14 mouse cellular contexts compared by ENCODE assay signal in the genomic region with DNA sequence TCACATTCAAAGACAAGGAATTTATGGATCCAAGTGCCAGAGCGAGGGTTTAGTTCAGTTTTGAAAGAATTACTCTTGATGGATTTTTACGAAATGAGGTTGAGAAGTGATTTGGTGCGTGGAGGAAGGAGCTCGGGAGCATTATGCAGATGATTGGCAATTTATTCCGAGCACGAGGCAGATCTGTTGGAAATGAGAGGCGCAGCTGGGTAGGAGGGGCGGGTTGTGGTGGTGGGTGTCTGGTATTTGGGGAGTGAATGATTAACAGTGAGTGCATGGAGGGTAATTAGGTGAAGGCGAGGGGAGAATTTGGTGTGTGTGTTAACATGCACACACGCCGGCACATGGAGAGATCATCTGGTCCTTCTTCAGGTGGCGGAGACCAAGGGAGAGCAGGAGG. TPM values are rescaled to one million over a fixed set of nuclear protein-coding genes. Genes with fewer than 3 reads are reported as not detected.
A peak's percentile ranks its signal among the peaks of the same experiment; 100 is the strongest.
DNase-seq lines count a peak whose midpoint lies in the region; ATAC-seq and TF ChIP-seq lines count a peak whose summit lies in the region.
"Had no signal": no experiment of that assay in that cellular context is flagged by ENCODE, and none has a peak within 500 bp of the region (broad histone marks: within the 10 kb centered on the region; RNA-seq: fewer than 3 reads in every experiment).

No protein-coding gene starts in this region.

- no peak for TF ChIP-seq EP300 in stomach, postnatal 0 days (optimal IDR thresholded peaks at IDR 0.05)

- TF ChIP-seq CTCF in hindbrain, postnatal 0 days (IDR thresholded peaks at IDR 0.05; ENCODE audit: low read depth): no peak
- TF ChIP-seq CTCF in midbrain, postnatal 0 days (IDR thresholded peaks at IDR 0.05): no peak
- TF ChIP-seq CTCF in stomach, postnatal 0 days (IDR thresholded peaks at IDR 0.05; ENCODE audit: low read depth): no peak

- no peaks in the 10 kb centered on the region for H3K9me3 ChIP-seq in hindbrain, embryonic 11.5 days (ENCODE audit: control insufficient read depth, low read length)
- no peaks in the 10 kb centered on the region for H3K9me3 ChIP-seq in hindbrain, postnatal 0 days (ENCODE audit: low read length)
- H3K9me3 ChIP-seq in midbrain, embryonic 11.5 days (ENCODE audit: control insufficient read depth, low read length): no peaks in the 10 kb centered on the region
- H3K9me3 ChIP-seq in midbrain, postnatal 0 days (ENCODE audit: low read length): no peaks in the 10 kb centered on the region
- H3K9me3 ChIP-seq in midbrain, embryonic 14.5 days (ENCODE audit: control insufficient read depth, low read length): no peaks in the 10 kb centered on the region
- no peaks in the 10 kb centered on the region for H3K9me3 ChIP-seq in stomach, postnatal 0 days (ENCODE audit: control insufficient read depth, low read length)
- H3K9me3 ChIP-seq: heart, embryonic 13.5 days; liver, embryonic 13.5 days had no signal

- no peak overlapping the region for H3K4me3 ChIP-seq in hindbrain, embryonic 11.5 days (ENCODE audit: low read depth, low read length)
- no peak overlapping the region for H3K4me3 ChIP-seq in hindbrain, postnatal 0 days (ENCODE audit: low read length)
- H3K4me3 ChIP-seq in midbrain, embryonic 11.5 days (ENCODE audit: low read depth, low read length): no peak overlapping the region
- no peak overlapping the region for H3K4me3 ChIP-seq in midbrain, postnatal 0 days (ENCODE audit: low read depth, low read length)
- no peak overlapping the region for H3K4me3 ChIP-seq in midbrain, embryonic 14.5 days (replicated peaks; ENCODE audit: low read depth, low read length)
- H3K4me3 ChIP-seq in stomach, postnatal 0 days (ENCODE audit: low read depth, low read length): no peak overlapping the region
- H3K4me3 ChIP-seq: heart, embryonic 13.5 days; liver, embryonic 13.5 days had no signal

- peak; percentile 54 for DNase-seq in hindbrain, embryonic 11.5 days (ENCODE audit: low spot score)
- no peak for DNase-seq in hindbrain, postnatal 0 days (ENCODE audit: low spot score)
- DNase-seq in midbrain, embryonic 11.5 days (ENCODE audit: low spot score, missing footprints): no peak
- no peak for DNase-seq in midbrain, postnatal 0 days (ENCODE audit: low spot score)
- DNase-seq in midbrain, embryonic 14.5 days: peak; percentile 61
- no peak for DNase-seq in stomach, postnatal 0 days (ENCODE audit: low spot score)
- no peak for DNase-seq in B cell, adult 2 months
- no peak for DNase-seq in testis, postnatal 10 days (ENCODE audit: low spot score)
- DNase-seq: liver, embryonic 13.5 days; right cerebral cortex, adult 18-20 months; spleen, adult 18-20 months had no signal

- peak; percentile 34; the same call in 1 of the 2 replicates for ATAC-seq in hindbrain, embryonic 11.5 days (ENCODE audit: low FRiP score)
- no peak for ATAC-seq in hindbrain, postnatal 0 days
- peak; percentile 25; the same call in 1 of the 2 replicates for ATAC-seq in midbrain, embryonic 11.5 days (ENCODE audit: low FRiP score)
- no peak for ATAC-seq in midbrain, postnatal 0 days (ENCODE audit: low FRiP score)
- ATAC-seq in midbrain, embryonic 14.5 days (ENCODE audit: low FRiP score, low TSS enrichment): peak; percentile 50; the same call in 1 of the 2 replicates
- ATAC-seq in stomach, postnatal 0 days (ENCODE audit: low FRiP score, low TSS enrichment): no peak
- ATAC-seq: lung, postnatal 0 days; Patski had no signal

- H3K27ac ChIP-seq in hindbrain, embryonic 11.5 days (ENCODE audit: low read depth, low read length): 0 out of 2 replicates have a peak overlapping the region, but pooled peaks have one; percentile 83
- no peak overlapping the region for H3K27ac ChIP-seq in hindbrain, postnatal 0 days
- peak overlapping the region; percentile 76 for H3K27ac ChIP-seq in midbrain, embryonic 11.5 days (ENCODE audit: low read depth, low read length)
- no peak overlapping the region for H3K27ac ChIP-seq in midbrain, postnatal 0 days (ENCODE audit: low read depth, low read length)
- peak overlapping the region; percentile 62 for H3K27ac ChIP-seq in midbrain, embryonic 14.5 days (replicated peaks; ENCODE audit: low read depth, low read length)
- 0 out of 2 replicates have a peak overlapping the region, but pooled peaks have one; percentile 13 for H3K27ac ChIP-seq in stomach, postnatal 0 days (replicated peaks)
- H3K27ac ChIP-seq: heart, embryonic 13.5 days; liver, embryonic 13.5 days had no signal

- WGBS in hindbrain, embryonic 11.5 days: 50% methylated on average over 12 of the region's 12 CpGs
- WGBS in hindbrain, postnatal 0 days: 45% methylated on average over 12 of the region's 12 CpGs
- 61% methylated on average over 12 of the region's 12 CpGs for WGBS in midbrain, embryonic 11.5 days
- 33% methylated on average over 12 of the region's 12 CpGs for WGBS in midbrain, postnatal 0 days
- 22% methylated on average over 12 of the region's 12 CpGs for WGBS in midbrain, embryonic 14.5 days
- 79% methylated on average over 12 of the region's 12 CpGs for WGBS in stomach, postnatal 0 days

- no peaks in the 10 kb centered on the region for H3K36me3 ChIP-seq in hindbrain, embryonic 11.5 days (ENCODE audit: control insufficient read depth, insufficient read depth, low read length)
- no peaks in the 10 kb centered on the region for H3K36me3 ChIP-seq in hindbrain, postnatal 0 days (ENCODE audit: insufficient read depth, low read length)
- no peaks in the 10 kb centered on the region for H3K36me3 ChIP-seq in midbrain, embryonic 11.5 days (ENCODE audit: control insufficient read depth, insufficient read depth, low read length)
- no peaks in the 10 kb centered on the region for H3K36me3 ChIP-seq in midbrain, postnatal 0 days (ENCODE audit: insufficient read depth, low read length)
- no peaks in the 10 kb centered on the region for H3K36me3 ChIP-seq in midbrain, embryonic 14.5 days (ENCODE audit: control insufficient read depth, insufficient read depth, low read length)
- H3K36me3 ChIP-seq in stomach, postnatal 0 days (ENCODE audit: control insufficient read depth, insufficient read depth, low read length): no peaks in the 10 kb centered on the region
- H3K36me3 ChIP-seq: heart, embryonic 13.5 days; liver, embryonic 13.5 days had no signal

- no peaks in the 10 kb centered on the region for H3K27me3 ChIP-seq in hindbrain, embryonic 11.5 days (ENCODE audit: control insufficient read depth, insufficient read depth, low read length)
- H3K27me3 ChIP-seq in hindbrain, postnatal 0 days (ENCODE audit: insufficient read depth, low read length): no peaks in the 10 kb centered on the region
- H3K27me3 ChIP-seq in midbrain, embryonic 11.5 days (ENCODE audit: control insufficient read depth, insufficient read depth, low read length): no peaks in the 10 kb centered on the region
- H3K27me3 ChIP-seq in midbrain, postnatal 0 days (ENCODE audit: insufficient read depth, low read length): no peaks in the 10 kb centered on the region
- no peaks in the 10 kb centered on the region for H3K27me3 ChIP-seq in midbrain, embryonic 14.5 days (ENCODE audit: control insufficient read depth, insufficient read depth, low read length)
- no peaks in the 10 kb centered on the region for H3K27me3 ChIP-seq in stomach, postnatal 0 days (ENCODE audit: control insufficient read depth, insufficient read depth, low read length)
- H3K27me3 ChIP-seq: liver, embryonic 13.5 days; Patski had no signal

- no peak overlapping the region for H3K9ac ChIP-seq in hindbrain, embryonic 11.5 days (ENCODE audit: low read depth, low read length)
- no peak overlapping the region for H3K9ac ChIP-seq in hindbrain, postnatal 0 days (replicated peaks; ENCODE audit: low read length)
- H3K9ac ChIP-seq in midbrain, embryonic 11.5 days (ENCODE audit: low read length): no peak overlapping the region
- H3K9ac ChIP-seq in midbrain, postnatal 0 days (replicated peaks; ENCODE audit: low read length, poor library complexity, severe bottlenecking): no peak overlapping the region
- no peak overlapping the region for H3K9ac ChIP-seq in midbrain, embryonic 14.5 days (replicated peaks; ENCODE audit: low read length)
- no peak overlapping the region for H3K9ac ChIP-seq in stomach, postnatal 0 days (ENCODE audit: low read length)
- H3K9ac ChIP-seq: heart, embryonic 13.5 days; liver, embryonic 13.5 days had no signal

- H3K4me1 ChIP-seq in hindbrain, embryonic 11.5 days (replicated peaks; ENCODE audit: control insufficient read depth, insufficient read depth, low read length): peaks cover 8% of the 10 kb centered on the region
- H3K4me1 ChIP-seq in hindbrain, postnatal 0 days (ENCODE audit: insufficient read depth, low read length): peaks cover 9% of the 10 kb centered on the region; the same call in 1 of the 2 replicates
- peaks cover 23% of the 10 kb centered on the region for H3K4me1 ChIP-seq in midbrain, embryonic 11.5 days (ENCODE audit: control insufficient read depth, insufficient read depth, low read length)
- H3K4me1 ChIP-seq in midbrain, postnatal 0 days (ENCODE audit: insufficient read depth, low read length): peaks cover 4% of the 10 kb centered on the region
- H3K4me1 ChIP-seq in midbrain, embryonic 14.5 days (ENCODE audit: control insufficient read depth, insufficient read depth, low read length): peaks cover 36% of the 10 kb centered on the region
- H3K4me1 ChIP-seq in stomach, postnatal 0 days (replicated peaks; ENCODE audit: control insufficient read depth, insufficient read depth): no peaks in the 10 kb centered on the region
- H3K4me1 ChIP-seq: heart, embryonic 13.5 days; liver, embryonic 13.5 days had no signal

- no peak overlapping the region for H3K4me2 ChIP-seq in hindbrain, embryonic 11.5 days (replicated peaks; ENCODE audit: low read depth, low read length)
- no peak overlapping the region for H3K4me2 ChIP-seq in hindbrain, postnatal 0 days (ENCODE audit: low read depth, low read length)
- H3K4me2 ChIP-seq in midbrain, embryonic 11.5 days: no peak overlapping the region
- H3K4me2 ChIP-seq in midbrain, postnatal 0 days (ENCODE audit: low read depth, low read length, poor library complexity, severe bottlenecking): no peak overlapping the region
- H3K4me2 ChIP-seq in midbrain, embryonic 14.5 days (ENCODE audit: low read length): no peak overlapping the region
- no peak overlapping the region for H3K4me2 ChIP-seq in stomach, postnatal 0 days (replicated peaks; ENCODE audit: low read depth)
- H3K4me2 ChIP-seq: heart, embryonic 13.5 days; liver, embryonic 13.5 days had no signal

RNA-seq across cellular contexts. Expression of a gene that starts 12.4 kb away (rescaled TPM):
- 112 and 119 TPM in 2 replicates for polyA plus RNA-seq in hindbrain, embryonic 11.5 days (2014; fragmentation: Nextera tagmentation; extraction: Ambion mirVana)
- 114 and 123 TPM in 2 replicates for total RNA-seq in hindbrain, postnatal 0 days (2014; rRNA removed)
- 92.4 and 95.4 TPM in 2 replicates for polyA plus RNA-seq in hindbrain, postnatal 0 days (2015; fragmentation: Nextera tagmentation; extraction: Ambion mirVana)
- 128 TPM in 2 replicates for polyA plus RNA-seq in midbrain, embryonic 11.5 days (2014; fragmentation: Nextera tagmentation; extraction: Ambion mirVana)
- 108 and 142 TPM in 2 replicates for total RNA-seq in midbrain, postnatal 0 days (2014; rRNA removed)
- polyA plus RNA-seq in midbrain, postnatal 0 days (2015; fragmentation: Nextera tagmentation; extraction: Ambion mirVana): 97.3 and 99.1 TPM in 2 replicates
- 96.4 and 110 TPM in 2 replicates for polyA plus RNA-seq in midbrain, embryonic 14.5 days (2014; fragmentation: Nextera tagmentation; extraction: Ambion mirVana)
- polyA plus RNA-seq in stomach, postnatal 0 days (2015; fragmentation: Nextera tagmentation; extraction: Ambion mirVana): 70.7 and 76.0 TPM in 2 replicates

RNA-seq across cellular contexts. Expression of a gene that starts 13.0 kb away (rescaled TPM):
- polyA plus RNA-seq in hindbrain, embryonic 11.5 days (2014; fragmentation: Nextera tagmentation; extraction: Ambion mirVana): 3.5 and 5.4 TPM in 2 replicates
- total RNA-seq in hindbrain, postnatal 0 days (2014; rRNA removed): 5.8 and 7.4 TPM in 2 replicates
- 4.7 and 5.4 TPM in 2 replicates for polyA plus RNA-seq in hindbrain, postnatal 0 days (2015; fragmentation: Nextera tagmentation; extraction: Ambion mirVana)
- polyA plus RNA-seq in midbrain, embryonic 11.5 days (2014; fragmentation: Nextera tagmentation; extraction: Ambion mirVana): 4.7 and 5.0 TPM in 2 replicates
- total RNA-seq in midbrain, postnatal 0 days (2014; rRNA removed): 5.2 and 6.5 TPM in 2 replicates
- 5.1 and 6.1 TPM in 2 replicates for polyA plus RNA-seq in midbrain, postnatal 0 days (2015; fragmentation: Nextera tagmentation; extraction: Ambion mirVana)
- polyA plus RNA-seq in midbrain, embryonic 14.5 days (2014; fragmentation: Nextera tagmentation; extraction: Ambion mirVana): 3.7 and 4.3 TPM in 2 replicates
- 3.2 and 3.9 TPM in 2 replicates for polyA plus RNA-seq in stomach, postnatal 0 days (2015; fragmentation: Nextera tagmentation; extraction: Ambion mirVana)

Comparison
In these comparisons a context has a peak if more than half of its experiments do, and no peak if none do; other contexts are left out.
1. ATAC-seq: peak in hindbrain, embryonic 11.5 days (single experiment), midbrain, embryonic 11.5 days (single experiment) and midbrain, embryonic 14.5 days (single experiment); none in hindbrain, postnatal 0 days (single experiment), midbrain, postnatal 0 days (single experiment) and stomach, postnatal 0 days (single experiment).
2. DNase-seq: peak in hindbrain, embryonic 11.5 days (single experiment) and midbrain, embryonic 14.5 days (single experiment); none in hindbrain, postnatal 0 days (single experiment), midbrain, embryonic 11.5 days (single experiment), midbrain, postnatal 0 days (single experiment), stomach, postnatal 0 days (single experiment), B cell, adult 2 months (0 of 2) and testis, postnatal 10 days (single experiment).
3. H3K27ac ChIP-seq: peak in hindbrain, embryonic 11.5 days (single experiment), midbrain, embryonic 11.5 days (single experiment), midbrain, embryonic 14.5 days (single experiment) and stomach, postnatal 0 days (single experiment); none in hindbrain, postnatal 0 days (single experiment) and midbrain, postnatal 0 days (single experiment).